Mouse (Mus musculus) G1E (cell line): ENCODE data around the gene Mesp2.

ENCODE experiments used
- CTCF ChIP-seq: IDR thresholded peaks from 2 replicates; pipeline ENCODE4 v1.5.1; 2012; ENCODE audit warnings: low read depth, low read length, inconsistent platforms, mixed read lengths
- GATA1 ChIP-seq: IDR thresholded peaks from 2 replicates; pipeline ENCODE4 v1.6.1; 2012; ENCODE audit warnings: borderline replicate concordance, low read length, inconsistent platforms, mixed read lengths
- GATA2 ChIP-seq: IDR thresholded peaks from 2 replicates; pipeline ENCODE4 v1.6.1; 2012; ENCODE audit warnings: low read depth, low read length, inconsistent platforms, borderline replicate concordance
- POLR2AphosphoS5 ChIP-seq: IDR thresholded peaks from 2 replicates; pipeline ENCODE4 v1.6.1; 2012; ENCODE audit warnings: low read depth, low read length, inconsistent platforms; ENCODE audit not compliant: insufficient replicate concordance

DNA sequence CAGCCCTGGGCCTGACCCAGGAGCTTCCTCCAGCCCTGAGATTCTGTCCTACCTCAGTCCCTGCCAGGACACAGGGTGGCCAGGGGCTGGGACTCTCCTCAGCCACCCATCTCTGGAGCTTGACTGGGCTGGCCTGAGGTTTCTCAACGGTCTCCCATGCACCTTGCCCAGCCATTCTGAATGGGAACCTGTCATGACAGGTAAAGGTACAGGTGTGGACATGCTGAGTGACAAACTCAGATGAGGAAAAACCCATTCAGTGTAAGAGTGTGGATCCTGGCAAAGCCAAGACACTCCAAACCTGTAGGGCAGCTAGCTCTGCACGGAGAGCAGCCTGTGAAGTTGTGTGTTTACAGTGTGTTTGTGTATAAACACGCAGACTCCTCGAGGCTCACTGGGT, 10.2 kb upstream of the Mesp2 start:
- no peak for TF ChIP-seq CTCF
- no peak for TF ChIP-seq GATA1
- TF ChIP-seq GATA2 = no peak
- TF ChIP-seq POLR2AphosphoS5 = no peak
